Mouse (Mus musculus) CH12.LX (cell line): ENCODE measurements around the gene Tomm20.

Experiments used
- BHLHE40 ChIP-seq: IDR thresholded peaks from 2 replicates; pipeline ENCODE4 v1.6.1; 2011; ENCODE audit warnings: mild to moderate bottlenecking, low read depth, low read length, improper control_type of control experiment
- CHD2 ChIP-seq: IDR thresholded peaks from 2 replicates; pipeline ENCODE4 v1.6.1; 2011; ENCODE audit warnings: low read length, improper control_type of control experiment
- CTCF ChIP-seq, 2 experiments: IDR thresholded peaks in 1 of 2; conservative IDR thresholded peaks in 1 of 2; 2 replicates each; pipeline ENCODE4 v1.5.1; 2011 to 2012; ENCODE audit warnings: low read depth in 2 of 2, low read length in 2 of 2, improper control_type of control experiment in 1 of 2, inconsistent platforms in 1 of 2, mild to moderate bottlenecking in 1 of 2, moderate library complexity in 1 of 2
- EP300 ChIP-seq: IDR thresholded peaks from 2 replicates; pipeline ENCODE4 v1.6.1; 2011; ENCODE audit warnings: low read length, improper control_type of control experiment
- HCFC1 ChIP-seq: IDR thresholded peaks from 2 replicates; pipeline ENCODE4 v1.6.1; 2012; ENCODE audit warnings: low read depth, mild to moderate bottlenecking, inconsistent platforms, low read length, improper control_type of control experiment
- MEF2A ChIP-seq: IDR thresholded peaks from 2 replicates; pipeline ENCODE4 v1.6.1; 2014; ENCODE audit warnings: low read depth, mild to moderate bottlenecking, inconsistent platforms, low read length, improper control_type of control experiment, borderline replicate concordance
- MXI1 ChIP-seq: IDR thresholded peaks from 2 replicates; pipeline ENCODE4 v1.6.1; 2011; ENCODE audit warnings: mild to moderate bottlenecking, low read depth, low read length, improper control_type of control experiment
- POLR2A ChIP-seq: IDR thresholded peaks from 2 replicates; pipeline ENCODE4 v1.6.1; 2011; ENCODE audit warnings: low read depth, mild to moderate bottlenecking, improper control_type of control experiment, low read length
- RAD21 ChIP-seq: IDR thresholded peaks from 2 replicates; pipeline ENCODE4 v1.6.1; 2011; ENCODE audit warnings: low read depth, mild to moderate bottlenecking, low read length, improper control_type of control experiment, moderate library complexity
- RCOR1 ChIP-seq: conservative IDR thresholded peaks from 2 replicates; pipeline ENCODE4 v1.6.1; 2012; ENCODE audit warnings: low read depth, mild to moderate bottlenecking, inconsistent platforms, low read length, improper control_type of control experiment
- SMC3 ChIP-seq: IDR thresholded peaks from 2 replicates; pipeline ENCODE4 v1.6.1; 2011; ENCODE audit warnings: low read depth, low read length, improper control_type of control experiment
- TBP ChIP-seq: conservative IDR thresholded peaks from 2 replicates; pipeline ENCODE4 v1.6.1; 2011; ENCODE audit warnings: low read depth, low read length, improper control_type of control experiment
- UBTF ChIP-seq: IDR thresholded peaks from 2 replicates; pipeline ENCODE4 v1.6.1; 2012; ENCODE audit warnings: low read depth, mild to moderate bottlenecking, inconsistent platforms, low read length, improper control_type of control experiment, moderate library complexity
- USF2 ChIP-seq: conservative IDR thresholded peaks from 2 replicates; pipeline ENCODE4 v1.6.1; 2011; ENCODE audit warnings: low read depth, low read length, improper control_type of control experiment

- no peak for TF ChIP-seq RCOR1
- TF ChIP-seq CTCF (conservative IDR thresholded peaks at IDR 0.05 in 1 of 2, IDR thresholded peaks at IDR 0.05 in 1 of 2; ENCODE audit: low read depth in 2 of 2, low read length in 2 of 2) = no peak
- TF ChIP-seq POLR2A = peak; percentile 15; the same call in 1 of the 2 replicates
- peak; percentile 53 for TF ChIP-seq USF2
- peak; percentile 91 for TF ChIP-seq EP300
- TF ChIP-seq BHLHE40 = peak; percentile 97
- peak; percentile 45 for TF ChIP-seq CHD2
- peak; percentile 24; the same call in 1 of the 2 replicates for TF ChIP-seq SMC3
- no peak; the same call in 1 of the 2 replicates for TF ChIP-seq HCFC1
- peak; percentile 70 for TF ChIP-seq MXI1
- no peak for TF ChIP-seq UBTF
- no peak; the same call in 1 of the 2 replicates for TF ChIP-seq RAD21
- TF ChIP-seq TBP = no peak
- TF ChIP-seq MEF2A = peak; percentile 96
These were observed 64.0 kb downstream of the Tomm20 start for GRCm38 (mm10) chr8:126881641-126882140.
